Mouse (Mus musculus) lung, postnatal 0 days (tissue): ENCODE data around the gene Tgfb3.

Source experiments
- CTCF ChIP-seq: IDR thresholded peaks from 2 replicates; pipeline ENCODE4 v1.5.1; 2016; ENCODE audit warnings: antibody characterized with exemption, mild to moderate bottlenecking
- EP300 ChIP-seq: IDR thresholded peaks from 2 replicates; pipeline ENCODE4 v1.6.1; 2016; ENCODE audit warnings: antibody characterized with exemption, mild to moderate bottlenecking, control low read depth

GRCm38 (mm10) chr12:86128122-86128521 lies 49.3 kb upstream of the Tgfb3 start:
- TF ChIP-seq CTCF (no peak), EP300 (peak; percentile 46; the same call in 1 of the 2 replicates)
